Mouse (Mus musculus) cerebral cortex, adult 2 months (tissue): ENCODE results near the gene Cped1.

Source experiments
- WGBS: fragments of 180-500 bp; shearing (Covaris S2); methylation state at CpG from one replicate; pipeline ENCODE4 v1.1.7; 2018; 5-methylcytosine and 5-hydroxymethylcytosine counted together

The Cped1 gene

GRCm38 (mm10) chr6:22078686-22079264 is 93.1 kb downstream of the Cped1 start:
- 66% methylated on average over 7 of the region's 7 CpGs for WGBS

GRCm38 (mm10) chr6:22086056-22086455 is 100.3 kb downstream of the Cped1 start:
- WGBS, result 89% methylated on average over 5 of the region's 5 CpGs

- 57% methylated on average over 17 of the region's 17 CpGs for WGBS
These were observed 102.8 kb downstream of the Cped1 start for GRCm38 (mm10) chr6:22088346-22089064.

- 87% methylated on average over 5 of the region's 5 CpGs for WGBS
These were observed 106.1 kb downstream of the Cped1 start for GRCm38 (mm10) chr6:22091773-22092172.

- 96% methylated on average over 5 of the region's 5 CpGs for WGBS
These were observed 108.1 kb downstream of the Cped1 start for GRCm38 (mm10) chr6:22093792-22094191.

GRCm38 (mm10) chr6:22097709-22098108 is 112.0 kb downstream of the Cped1 start:
- 18% methylated on average over 2 of the region's 2 CpGs for WGBS

GRCm38 (mm10) chr6:22099832-22100231 is 114.1 kb downstream of the Cped1 start:
- 82% methylated on average over 5 of the region's 5 CpGs for WGBS

GRCm38 (mm10) chr6:22101939-22102338 is 116.2 kb downstream of the Cped1 start:
- 44% methylated on average over 3 of the region's 3 CpGs for WGBS

GRCm38 (mm10) chr6:22102752-22103151 is 117.0 kb downstream of the Cped1 start:
- WGBS, result 92% methylated on average over 4 of the region's 4 CpGs

GRCm38 (mm10) chr6:22103713-22104112 is 118.0 kb downstream of the Cped1 start:
- WGBS, result 65% methylated on average over 3 of the region's 3 CpGs

- 41% methylated on average over 8 of the region's 8 CpGs for WGBS
These were observed 118.5 kb downstream of the Cped1 start for GRCm38 (mm10) chr6:22104211-22104610.

- 89% methylated on average over 6 of the region's 6 CpGs for WGBS
These were observed 128.4 kb downstream of the Cped1 start for GRCm38 (mm10) chr6:22114079-22114478.

- WGBS, result 95% methylated on average over 1 of the region's 1 CpGs
These were observed 131.0 kb downstream of the Cped1 start for GRCm38 (mm10) chr6:22116679-22117078.

- 26% methylated on average over 12 of the region's 12 CpGs for WGBS
These were observed 136.4 kb downstream of the Cped1 start for GRCm38 (mm10) chr6:22122080-22122479.

- 90% methylated on average over 1 of the region's 1 CpGs for WGBS
These were observed 137.0 kb downstream of the Cped1 start for GRCm38 (mm10) chr6:22122693-22123092.

- WGBS, result 67% methylated on average over 3 of the region's 3 CpGs
These were observed 137.6 kb downstream of the Cped1 start for GRCm38 (mm10) chr6:22123332-22123731.

- 83% methylated on average over 24 of the region's 31 CpGs for WGBS
These were observed 139.0 kb downstream of the Cped1 start for GRCm38 (mm10) chr6:22124575-22125330.

- WGBS, result 72% methylated on average over 10 of the region's 10 CpGs
These were observed 149.4 kb downstream of the Cped1 start for GRCm38 (mm10) chr6:22135038-22135631.

GRCm38 (mm10) chr6:22136805-22137204 is 151.1 kb downstream of the Cped1 start:
- 70% methylated on average over 10 of the region's 10 CpGs for WGBS

- 60% methylated on average over 8 of the region's 8 CpGs for WGBS
These were observed 155.1 kb downstream of the Cped1 start for GRCm38 (mm10) chr6:22140786-22141185.

- 88% methylated on average over 4 of the region's 4 CpGs for WGBS
These were observed 161.5 kb downstream of the Cped1 start for GRCm38 (mm10) chr6:22147236-22147635.

GRCm38 (mm10) chr6:22148511-22148910 is 162.8 kb downstream of the Cped1 start:
- WGBS, result 87% methylated on average over 2 of the region's 2 CpGs
